Mouse (Mus musculus): ENCODE results near the gene Ankrd63. TPM values are rescaled to one million over a fixed set of nuclear protein-coding genes. Genes with fewer than 3 reads are reported as not detected.
"Not testable (repeated sequence)": the region's sequence is repeated elsewhere in the genome, so short reads cannot be mapped to it uniquely, and the experiment has no call there.

The Ankrd63 gene
- total and polyA plus RNA-seq, 2 experiments = not detected

DNA sequence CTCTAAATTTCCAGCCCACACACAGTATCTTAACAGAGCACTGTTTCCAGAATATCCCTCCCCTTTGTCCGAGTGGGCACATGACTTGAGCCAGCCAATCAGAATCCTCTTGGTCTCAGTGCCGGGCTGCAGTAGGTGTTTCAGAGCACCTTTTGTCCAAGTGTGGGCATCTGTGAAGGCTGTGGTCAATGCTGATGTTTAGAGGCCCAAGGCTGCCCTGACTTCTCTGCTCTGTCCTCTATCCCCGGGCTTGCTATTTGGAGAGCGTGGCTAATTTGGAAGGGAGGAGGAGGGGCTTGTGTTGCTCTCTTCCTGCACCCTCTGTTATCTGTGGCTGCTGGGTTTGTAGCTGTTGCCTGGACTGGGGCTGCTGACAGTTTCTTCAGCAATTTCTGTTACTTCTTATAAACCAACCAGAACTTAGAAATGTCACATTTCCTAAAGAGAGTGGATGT is 43.7 kb downstream of the Ankrd63 start:
- H3K9ac ChIP-seq (ENCODE audit: low read depth, low read length) = no peak overlapping the region
- H3K79me2 ChIP-seq (ENCODE audit: control insufficient read depth, insufficient read depth, low read length) = no peaks in the 10 kb centered on the region
- no peaks in the 10 kb centered on the region for H3K4me1 ChIP-seq (ENCODE audit: control insufficient read depth, insufficient read depth, low read length)
- TF ChIP-seq POLR2A (IDR thresholded peaks at IDR 0.05; ENCODE audit: extremely low read depth, insufficient read depth, low read length) = no peak
- H3K36me3 ChIP-seq (ENCODE audit: control insufficient read depth, insufficient read depth, low read length) = no peaks in the 10 kb centered on the region
- WGBS = 4% methylated on average over 4 of the region's 4 CpGs
- no peak overlapping the region for H3K27ac ChIP-seq (replicated peaks; ENCODE audit: insufficient read depth, low read depth, low read length)
- peak overlapping the region; percentile 34; the same call in 1 of the 2 replicates for H3K4me3 ChIP-seq (ENCODE audit: insufficient read depth, low read depth, low read length)
- DNase-seq (ENCODE audit: extremely low read depth, low read depth, low spot score) = peak; percentile 24
- peaks cover 8% of the 10 kb centered on the region; the same call in 1 of the 2 replicates for H3K27me3 ChIP-seq (ENCODE audit: control insufficient read depth, insufficient read depth, low read length)

DNA sequence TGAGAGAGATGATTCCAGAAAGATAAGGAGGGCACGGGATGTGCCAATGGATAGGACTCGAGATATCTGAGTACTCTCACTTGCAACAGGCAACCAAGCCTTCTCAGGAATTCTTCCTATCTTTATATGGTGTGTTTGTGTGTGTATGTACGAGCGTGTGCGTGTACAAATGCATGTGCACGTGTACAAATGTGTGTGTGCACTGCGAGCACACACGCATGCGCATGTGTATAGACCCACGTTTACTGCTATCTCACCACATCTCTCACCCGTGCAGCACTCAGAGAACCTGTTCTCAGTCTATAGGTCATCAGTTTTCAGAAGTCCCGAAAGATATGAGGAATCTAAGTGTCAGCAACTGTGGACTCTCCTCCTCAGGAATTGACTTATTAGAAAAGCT is 44.3 kb downstream of the Ankrd63 start:
- peaks cover 8% of the 10 kb centered on the region; the same call in 1 of the 2 replicates for H3K27me3 ChIP-seq (ENCODE audit: control insufficient read depth, insufficient read depth, low read length)
- H3K9ac ChIP-seq (ENCODE audit: low read depth, low read length) = no peak overlapping the region
- DNase-seq (ENCODE audit: extremely low read depth, low read depth, low spot score) = no peak
- TF ChIP-seq POLR2A (IDR thresholded peaks at IDR 0.05; ENCODE audit: extremely low read depth, insufficient read depth, low read length) (no peak), CTCF (IDR thresholded peaks at IDR 0.05; ENCODE audit: low read depth, low read length) (no peak)
- H3K79me2 ChIP-seq (ENCODE audit: control insufficient read depth, insufficient read depth, low read length) = no peaks in the 10 kb centered on the region
- H3K4me1 ChIP-seq (ENCODE audit: control insufficient read depth, insufficient read depth, low read length) = no peaks in the 10 kb centered on the region
- H3K4me3 ChIP-seq (ENCODE audit: insufficient read depth, low read depth, low read length) = no peak overlapping the region
- no peak overlapping the region for H3K27ac ChIP-seq (replicated peaks; ENCODE audit: insufficient read depth, low read depth, low read length)
- H3K36me3 ChIP-seq (ENCODE audit: control insufficient read depth, insufficient read depth, low read length) = no peaks in the 10 kb centered on the region
- 79% methylated on average over 12 of the region's 12 CpGs for WGBS

GRCm38 (mm10) chr2:118659077-118659476 is 44.7 kb downstream of the Ankrd63 start:
- peak; percentile 18 for DNase-seq (ENCODE audit: extremely low read depth, low read depth, low spot score)
- Histone ChIP-seq H3K4me1 (ENCODE audit: control insufficient read depth, insufficient read depth, low read length) (no peaks in the 10 kb centered on the region), H3K27me3 (ENCODE audit: control insufficient read depth, insufficient read depth, low read length) (peaks cover 7% of the 10 kb centered on the region; the same call in 1 of the 2 replicates), H3K79me2 (ENCODE audit: control insufficient read depth, insufficient read depth, low read length) (no peaks in the 10 kb centered on the region), H3K4me3 (ENCODE audit: insufficient read depth, low read depth, low read length) (no peak overlapping the region), H3K27ac (replicated peaks; ENCODE audit: insufficient read depth, low read depth, low read length) (no peak overlapping the region), H3K9ac (ENCODE audit: low read depth, low read length) (no peak overlapping the region), H3K36me3 (ENCODE audit: control insufficient read depth, insufficient read depth, low read length) (no peaks in the 10 kb centered on the region)
- WGBS = 73% methylated on average over 1 of the region's 1 CpGs
- TF ChIP-seq CTCF (IDR thresholded peaks at IDR 0.05; ENCODE audit: low read depth, low read length) = no peak
- TF ChIP-seq POLR2A (IDR thresholded peaks at IDR 0.05; ENCODE audit: extremely low read depth, insufficient read depth, low read length) = no peak

- H3K79me2 ChIP-seq (ENCODE audit: control insufficient read depth, insufficient read depth, low read length) = no peaks in the 10 kb centered on the region
- TF ChIP-seq CTCF (IDR thresholded peaks at IDR 0.05; ENCODE audit: low read depth, low read length) (no peak), POLR2A (IDR thresholded peaks at IDR 0.05; ENCODE audit: extremely low read depth, insufficient read depth, low read length) (no peak)
- no peaks in the 10 kb centered on the region for H3K4me1 ChIP-seq (ENCODE audit: control insufficient read depth, insufficient read depth, low read length)
- WGBS = 70% methylated on average over 4 of the region's 4 CpGs
- H3K27ac ChIP-seq (replicated peaks; ENCODE audit: insufficient read depth, low read depth, low read length) = no peak overlapping the region
- no peak overlapping the region for H3K4me3 ChIP-seq (ENCODE audit: insufficient read depth, low read depth, low read length)
- no peak overlapping the region for H3K9ac ChIP-seq (ENCODE audit: low read depth, low read length)
- DNase-seq (ENCODE audit: extremely low read depth, low read depth, low spot score) = no peak
- no peaks in the 10 kb centered on the region for H3K36me3 ChIP-seq (ENCODE audit: control insufficient read depth, insufficient read depth, low read length)
- peaks cover 2% of the 10 kb centered on the region; the same call in 1 of the 2 replicates for H3K27me3 ChIP-seq (ENCODE audit: control insufficient read depth, insufficient read depth, low read length)
These were observed 45.3 kb downstream of the Ankrd63 start for GRCm38 (mm10) chr2:118658457-118658856.

GRCm38 (mm10) chr2:118656688-118657281 is 47.0 kb downstream of the Ankrd63 start:
- Histone ChIP-seq H3K79me2 (ENCODE audit: control insufficient read depth, insufficient read depth, low read length) (no peaks in the 10 kb centered on the region), H3K4me1 (ENCODE audit: control insufficient read depth, insufficient read depth, low read length) (no peaks in the 10 kb centered on the region), H3K36me3 (ENCODE audit: control insufficient read depth, insufficient read depth, low read length) (no peaks in the 10 kb centered on the region), H3K27ac (replicated peaks; ENCODE audit: insufficient read depth, low read depth, low read length) (no peak overlapping the region), H3K9ac (ENCODE audit: low read depth, low read length) (no peak overlapping the region), H3K27me3 (ENCODE audit: control insufficient read depth, insufficient read depth, low read length) (no peaks in the 10 kb centered on the region), H3K4me3 (ENCODE audit: insufficient read depth, low read depth, low read length) (no peak overlapping the region)
- no peak for TF ChIP-seq POLR2A (IDR thresholded peaks at IDR 0.05; ENCODE audit: extremely low read depth, insufficient read depth, low read length)
- TF ChIP-seq CTCF (IDR thresholded peaks at IDR 0.05; ENCODE audit: low read depth, low read length) = no peak
- WGBS = 45% methylated on average over 3 of the region's 3 CpGs
- DNase-seq (ENCODE audit: extremely low read depth, low read depth, low spot score) = no peak

DNA sequence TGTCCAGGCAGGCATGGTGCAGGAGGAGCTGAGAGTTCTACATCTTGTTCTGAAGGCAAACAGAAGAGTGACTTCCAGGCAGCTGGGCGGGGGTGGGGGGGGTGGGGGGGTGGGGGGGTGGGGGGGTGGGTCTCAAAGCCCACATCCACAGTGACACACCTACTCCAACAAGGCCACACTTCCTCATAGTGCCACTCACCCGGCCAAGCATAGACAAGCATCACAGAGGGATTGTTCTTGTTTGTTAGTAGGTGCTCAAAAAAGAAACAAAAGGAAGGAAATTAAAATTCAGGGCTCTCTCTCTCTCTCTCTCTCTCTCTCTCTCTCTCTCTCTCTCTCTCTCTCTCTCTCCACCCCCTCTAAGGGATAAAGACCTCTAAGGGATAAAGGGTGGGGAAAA is 53.1 kb downstream of the Ankrd63 start:
- WGBS = 58% methylated on average over 2 of the region's 2 CpGs
- not testable (repeated sequence) for H3K27me3 ChIP-seq (ENCODE audit: control insufficient read depth, insufficient read depth, low read length); H3K27ac ChIP-seq (replicated peaks; ENCODE audit: insufficient read depth, low read depth, low read length); DNase-seq (ENCODE audit: extremely low read depth, low read depth, low spot score); H3K79me2 ChIP-seq (ENCODE audit: control insufficient read depth, insufficient read depth, low read length); H3K36me3 ChIP-seq (ENCODE audit: control insufficient read depth, insufficient read depth, low read length); H3K4me1 ChIP-seq (ENCODE audit: control insufficient read depth, insufficient read depth, low read length); H3K9ac ChIP-seq (ENCODE audit: low read depth, low read length); H3K4me3 ChIP-seq (ENCODE audit: insufficient read depth, low read depth, low read length)

Other genes with a start within 250 kb of the Ankrd63 start
- 59.7 and 72.8 TPM in 2 replicates for gene Srp14, start 224.3 kb downstream of the Ankrd63 start, total RNA-seq (2014; rRNA removed)
- gene Srp14, start 224.3 kb downstream of the Ankrd63 start, polyA plus RNA-seq (2012; rRNA removed) = 33.4 and 37.3 TPM in 2 replicates
- 10.9 and 17.0 TPM in 2 replicates for gene Bmf, start 154.3 kb downstream of the Ankrd63 start, total RNA-seq (2014; rRNA removed)
- gene Bmf, start 154.3 kb downstream of the Ankrd63 start, polyA plus RNA-seq (2012; rRNA removed) = 3.9 and 5.7 TPM in 2 replicates
- 0.65 and 2.3 TPM in 2 replicates for gene Bub1b, start 105.8 kb downstream of the Ankrd63 start, total RNA-seq (2014; rRNA removed)
- gene Bub1b, start 105.8 kb downstream of the Ankrd63 start, polyA plus RNA-seq (2012; rRNA removed) = 0.20 and 0.21 TPM in 2 replicates
- 0.07 TPM in 1 of 2 replicates, not detected in the other for gene Pak6, start 40.7 kb downstream of the Ankrd63 start, total RNA-seq (2014; rRNA removed)
- 0.23 and 0.25 TPM in 2 replicates for gene Pak6, start 40.7 kb downstream of the Ankrd63 start, polyA plus RNA-seq (2012; rRNA removed)
- 1.2 and 1.7 TPM in 2 replicates for gene Plcb2, start 24.5 kb upstream of the Ankrd63 start, total RNA-seq (2014; rRNA removed)
- gene Plcb2, start 24.5 kb upstream of the Ankrd63 start, polyA plus RNA-seq (2012; rRNA removed) = 0.68 and 0.80 TPM in 2 replicates
- gene Inafm2, start 41.8 kb upstream of the Ankrd63 start, total RNA-seq (2014; rRNA removed) = 4.4 and 5.4 TPM in 2 replicates
- 4.7 TPM in 2 replicates for gene Inafm2, start 41.8 kb upstream of the Ankrd63 start, polyA plus RNA-seq (2012; rRNA removed)
- 1.1 and 1.9 TPM in 2 replicates for gene Ccdc9b, start 58.7 kb upstream of the Ankrd63 start, total RNA-seq (2014; rRNA removed)
- 0.68 and 0.94 TPM in 2 replicates for gene Ccdc9b, start 58.7 kb upstream of the Ankrd63 start, polyA plus RNA-seq (2012; rRNA removed)
- gene Phgr1, start 68.8 kb upstream of the Ankrd63 start, total RNA-seq (2014; rRNA removed) = not detected in 2 replicates
- gene Phgr1, start 68.8 kb upstream of the Ankrd63 start, polyA plus RNA-seq (2012; rRNA removed) = 1.0 and 1.6 TPM in 2 replicates
- 1.0 and 1.3 TPM in 2 replicates for gene Disp2, start 75.8 kb upstream of the Ankrd63 start, total RNA-seq (2014; rRNA removed)
- gene Disp2, start 75.8 kb upstream of the Ankrd63 start, polyA plus RNA-seq (2012; rRNA removed) = 1.3 and 1.5 TPM in 2 replicates
- gene Knstrn, start 110.0 kb upstream of the Ankrd63 start, total RNA-seq (2014; rRNA removed) = 0.83 and 2.7 TPM in 2 replicates
- gene Knstrn, start 110.0 kb upstream of the Ankrd63 start, polyA plus RNA-seq (2012; rRNA removed) = 0.11 and 0.22 TPM in 2 replicates
- 127 and 146 TPM in 2 replicates for gene Ivd, start 158.0 kb upstream of the Ankrd63 start, total RNA-seq (2014; rRNA removed)
- 146 and 216 TPM in 2 replicates for gene Ivd, start 158.0 kb upstream of the Ankrd63 start, polyA plus RNA-seq (2012; rRNA removed)
- 2.3 and 3.1 TPM in 2 replicates for gene Bahd1, start 196.4 kb upstream of the Ankrd63 start, total RNA-seq (2014; rRNA removed)
- gene Bahd1, start 196.4 kb upstream of the Ankrd63 start, polyA plus RNA-seq (2012; rRNA removed) = 5.8 and 6.3 TPM in 2 replicates
- gene Chst14, start 222.5 kb upstream of the Ankrd63 start, total RNA-seq (2014; rRNA removed) = 0.55 and 1.2 TPM in 2 replicates
- 1.8 and 2.0 TPM in 2 replicates for gene Chst14, start 222.5 kb upstream of the Ankrd63 start, polyA plus RNA-seq (2012; rRNA removed)